Mouse (Mus musculus) left cerebral cortex, adult 9 months (tissue): Measurements from ENCODE around the gene Schip1.

ENCODE experiments used
- DNase-seq, 2 experiments: peaks; one replicate each; pipeline ENCODE4 v3.0.0; 2022; ENCODE audit warnings: low spot score in 2 of 2

Gene Schip1

GRCm38 (mm10) chr3:68615042-68615810 is 550.6 kb downstream of the Schip1 start:
- DNase-seq: no peak

- DNase-seq: no peak
Observed at GRCm38 (mm10) chr3:68616363-68616762, 551.8 kb downstream of the Schip1 start.

GRCm38 (mm10) chr3:68617708-68618107 is 553.1 kb downstream of the Schip1 start:
- DNase-seq: no peak

GRCm38 (mm10) chr3:68619097-68619496 is 554.5 kb downstream of the Schip1 start:
- DNase-seq: no peak

- no peak for DNase-seq
Observed at GRCm38 (mm10) chr3:68621971-68622370, 557.4 kb downstream of the Schip1 start.

- DNase-seq: no peak
Observed at GRCm38 (mm10) chr3:68623036-68623435, 558.4 kb downstream of the Schip1 start.

- no peak for DNase-seq
Observed at GRCm38 (mm10) chr3:68624471-68624870, 559.9 kb downstream of the Schip1 start.

- DNase-seq: no peak
Observed at GRCm38 (mm10) chr3:68630261-68630660, 565.7 kb downstream of the Schip1 start.

GRCm38 (mm10) chr3:68630821-68631220 is 566.2 kb downstream of the Schip1 start:
- DNase-seq: no peak

GRCm38 (mm10) chr3:68632714-68633113 is 568.1 kb downstream of the Schip1 start:
- DNase-seq: no peak

GRCm38 (mm10) chr3:68633577-68633976 is 569.0 kb downstream of the Schip1 start:
- DNase-seq: no peak

GRCm38 (mm10) chr3:68637960-68638359 is 573.4 kb downstream of the Schip1 start:
- no peak for DNase-seq

- DNase-seq: no peak
Observed at GRCm38 (mm10) chr3:68638703-68639102, 574.1 kb downstream of the Schip1 start.

GRCm38 (mm10) chr3:68642935-68643334 is 578.3 kb downstream of the Schip1 start:
- DNase-seq: no peak

- DNase-seq: peak in 1 of 2 experiments; percentile 47
Observed at GRCm38 (mm10) chr3:68646387-68647130, 582.0 kb downstream of the Schip1 start.

GRCm38 (mm10) chr3:68647282-68647681 is 582.7 kb downstream of the Schip1 start:
- DNase-seq: no peak

- no peak for DNase-seq
Observed at GRCm38 (mm10) chr3:68650251-68650650, 585.6 kb downstream of the Schip1 start.

- DNase-seq: no peak
Observed at GRCm38 (mm10) chr3:68656607-68657352, 592.2 kb downstream of the Schip1 start.

- no peak for DNase-seq
Observed at GRCm38 (mm10) chr3:68657589-68658245, 593.1 kb downstream of the Schip1 start.

- no peak for DNase-seq
Observed at GRCm38 (mm10) chr3:68659996-68660395, 595.4 kb downstream of the Schip1 start.

- DNase-seq: peak in 1 of 2 experiments; percentile 39
Observed at GRCm38 (mm10) chr3:68660538-68660937, 595.9 kb downstream of the Schip1 start.

- DNase-seq: no peak
Observed at GRCm38 (mm10) chr3:68662386-68662785, 597.8 kb downstream of the Schip1 start.
